Mouse (Mus musculus): ENCODE measurements around the gene Ankrd65. TPM values are rescaled to one million over a fixed set of nuclear protein-coding genes. Genes with fewer than 3 reads are reported as not detected.

The Ankrd65 gene
- polyA plus RNA-seq, 1 experiment from 2014 or later: not detected

DNA sequence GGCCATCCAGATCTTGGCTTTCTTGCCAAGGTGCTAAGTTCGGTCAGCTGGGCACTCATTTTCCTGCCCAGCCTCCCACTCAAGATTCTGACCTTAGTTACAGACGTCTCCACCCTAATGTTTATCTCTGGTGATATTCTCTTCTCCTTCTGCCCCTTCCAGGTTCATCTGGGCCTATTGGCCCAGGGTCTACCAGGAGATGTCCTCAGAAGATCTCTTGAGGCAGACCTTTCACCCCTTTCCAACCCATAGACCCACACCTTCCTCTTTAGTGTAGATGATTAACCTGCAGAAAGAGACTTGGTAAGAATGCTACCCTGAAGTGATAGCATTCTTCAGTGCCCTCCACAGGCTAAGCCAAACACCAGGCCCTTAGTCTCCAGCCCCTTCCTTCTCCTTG, 18.5 kb upstream of the Ankrd65 start:
- no peak overlapping the region for H3K9ac ChIP-seq (replicated peaks; ENCODE audit: low read length)
- peaks cover 2% of the 10 kb centered on the region for H3K4me1 ChIP-seq (ENCODE audit: control insufficient read depth, insufficient read depth, low read length)
- no peak overlapping the region for H3K4me3 ChIP-seq (ENCODE audit: low read depth, low read length)
- H3K4me2 ChIP-seq (ENCODE audit: low read depth, low read length): no peak overlapping the region
- H3K27me3 ChIP-seq (ENCODE audit: control insufficient read depth, insufficient read depth, low read length): no peaks in the 10 kb centered on the region; the same call in 1 of the 2 replicates
- DNase-seq (ENCODE audit: low spot score) (no peak), ATAC-seq (replicated peaks; ENCODE audit: insufficient number of reproducible peaks, low FRiP score, low TSS enrichment, low read depth) (no peak)
- H3K36me3 ChIP-seq (replicated peaks; ENCODE audit: control insufficient read depth, insufficient read depth, low read depth, low read length): no peaks in the 10 kb centered on the region
- no peak overlapping the region for H3K27ac ChIP-seq (replicated peaks; ENCODE audit: low read depth, low read length)
- WGBS: 87% methylated on average over 2 of the region's 2 CpGs
- H3K9me3 ChIP-seq (replicated peaks; ENCODE audit: control insufficient read depth, low read length): no peaks in the 10 kb centered on the region

GRCm38 (mm10) chr4:155772786-155773185, 17.5 kb upstream of the Ankrd65 start:
- DNase-seq (ENCODE audit: low spot score): no peak
- 85% methylated on average over 13 of the region's 13 CpGs for WGBS
- Histone ChIP-seq H3K9ac (replicated peaks; ENCODE audit: low read length) (no peak overlapping the region), H3K4me3 (ENCODE audit: low read depth, low read length) (no peak overlapping the region), H3K4me2 (ENCODE audit: low read depth, low read length) (no peak overlapping the region), H3K4me1 (ENCODE audit: control insufficient read depth, insufficient read depth, low read length) (peaks cover 2% of the 10 kb centered on the region), H3K9me3 (replicated peaks; ENCODE audit: control insufficient read depth, low read length) (no peaks in the 10 kb centered on the region), H3K27ac (replicated peaks; ENCODE audit: low read depth, low read length) (no peak overlapping the region), H3K36me3 (replicated peaks; ENCODE audit: control insufficient read depth, insufficient read depth, low read depth, low read length) (no peaks in the 10 kb centered on the region), H3K27me3 (ENCODE audit: control insufficient read depth, insufficient read depth, low read length) (no peaks in the 10 kb centered on the region; the same call in 1 of the 2 replicates)
- ATAC-seq (replicated peaks; ENCODE audit: insufficient number of reproducible peaks, low FRiP score, low TSS enrichment, low read depth): no peak

DNA sequence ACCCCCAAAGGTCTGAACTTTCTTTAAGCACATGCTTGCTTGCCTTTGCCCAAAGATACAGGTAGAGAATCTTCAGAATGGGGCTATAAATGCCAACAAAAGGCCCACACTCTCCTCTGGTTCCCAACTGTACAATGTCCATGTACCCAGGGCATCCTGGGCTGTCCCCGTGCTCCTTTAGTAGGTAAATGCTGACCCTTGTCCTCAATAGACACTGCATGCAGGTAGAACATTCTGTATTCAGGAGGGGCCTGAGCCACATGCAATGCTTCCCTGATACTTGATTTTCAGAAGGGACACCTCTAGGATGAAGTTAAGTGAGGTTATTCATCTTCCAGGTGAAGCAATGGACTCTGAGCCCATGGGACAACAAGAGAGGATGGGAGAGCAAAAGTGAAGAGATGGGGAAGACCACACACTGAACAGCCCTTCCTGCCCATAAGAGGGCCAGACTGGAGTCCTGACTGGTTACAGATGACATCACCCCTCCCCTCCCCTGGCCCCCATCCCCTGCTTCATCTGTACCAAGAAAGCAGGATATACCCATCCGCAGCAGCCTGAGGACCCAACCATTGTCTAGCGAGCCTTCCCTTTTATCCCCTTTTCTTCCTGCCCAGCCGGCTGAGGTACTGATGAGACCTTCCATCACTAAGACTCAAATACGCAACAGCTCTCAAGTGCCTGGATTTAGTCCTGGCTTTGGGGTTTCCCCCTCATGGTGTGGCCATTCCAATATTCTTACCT, 16.7 kb upstream of the Ankrd65 start:
- no peak overlapping the region; the same call in 1 of the 2 replicates for H3K9ac ChIP-seq (replicated peaks; ENCODE audit: low read length)
- no peak overlapping the region for H3K27ac ChIP-seq (replicated peaks; ENCODE audit: low read depth, low read length)
- H3K4me2 ChIP-seq (ENCODE audit: low read depth, low read length): peak overlapping the region; percentile 55
- peak overlapping the region; percentile 32; the same call in 1 of the 2 replicates for H3K4me3 ChIP-seq (ENCODE audit: low read depth, low read length)
- H3K9me3 ChIP-seq (replicated peaks; ENCODE audit: control insufficient read depth, low read length): no peaks in the 10 kb centered on the region
- 33% methylated on average over 5 of the region's 5 CpGs for WGBS
- DNase-seq (ENCODE audit: low spot score): no peak
- peaks cover 2% of the 10 kb centered on the region for H3K4me1 ChIP-seq (ENCODE audit: control insufficient read depth, insufficient read depth, low read length)
- no peaks in the 10 kb centered on the region for H3K36me3 ChIP-seq (replicated peaks; ENCODE audit: control insufficient read depth, insufficient read depth, low read depth, low read length)
- ATAC-seq (replicated peaks; ENCODE audit: insufficient number of reproducible peaks, low FRiP score, low TSS enrichment, low read depth): no peak
- no peaks in the 10 kb centered on the region; the same call in 1 of the 2 replicates for H3K27me3 ChIP-seq (ENCODE audit: control insufficient read depth, insufficient read depth, low read length)

- DNase-seq (ENCODE audit: low spot score) (peak; percentile 92), ATAC-seq (replicated peaks; ENCODE audit: insufficient number of reproducible peaks, low FRiP score, low TSS enrichment, low read depth) (peak; percentile 74)
- Histone ChIP-seq H3K9ac (replicated peaks; ENCODE audit: low read length) (peak within 1 kb of the TSS; percentile 45), H3K4me2 (ENCODE audit: low read depth, low read length) (peak within 1 kb of the TSS; percentile 55), H3K27me3 (ENCODE audit: control insufficient read depth, insufficient read depth, low read length) (no peaks in the 10 kb centered on the region; the same call in 1 of the 2 replicates), H3K36me3 (replicated peaks; ENCODE audit: control insufficient read depth, insufficient read depth, low read depth, low read length) (no peaks in the 10 kb centered on the region), H3K4me1 (ENCODE audit: control insufficient read depth, insufficient read depth, low read length) (peaks cover 2% of the 10 kb centered on the region), H3K27ac (replicated peaks; ENCODE audit: low read depth, low read length) (0 out of 2 replicates have a peak within 1 kb of the TSS, but pooled peaks have one; percentile 13), H3K9me3 (replicated peaks; ENCODE audit: control insufficient read depth, low read length) (no peaks in the 10 kb centered on the region), H3K4me3 (ENCODE audit: low read depth, low read length) (peak within 1 kb of the TSS; percentile 32)
- 2% methylated on average over 35 of the region's 35 CpGs for WGBS
Measured at GRCm38 (mm10) chr4:155774280-155774754, 15.9 kb upstream of the Ankrd65 start, which contains the start of gene Vwa1. Gene Vwa1 (minus strand): TSS chr4:155774698.

DNA sequence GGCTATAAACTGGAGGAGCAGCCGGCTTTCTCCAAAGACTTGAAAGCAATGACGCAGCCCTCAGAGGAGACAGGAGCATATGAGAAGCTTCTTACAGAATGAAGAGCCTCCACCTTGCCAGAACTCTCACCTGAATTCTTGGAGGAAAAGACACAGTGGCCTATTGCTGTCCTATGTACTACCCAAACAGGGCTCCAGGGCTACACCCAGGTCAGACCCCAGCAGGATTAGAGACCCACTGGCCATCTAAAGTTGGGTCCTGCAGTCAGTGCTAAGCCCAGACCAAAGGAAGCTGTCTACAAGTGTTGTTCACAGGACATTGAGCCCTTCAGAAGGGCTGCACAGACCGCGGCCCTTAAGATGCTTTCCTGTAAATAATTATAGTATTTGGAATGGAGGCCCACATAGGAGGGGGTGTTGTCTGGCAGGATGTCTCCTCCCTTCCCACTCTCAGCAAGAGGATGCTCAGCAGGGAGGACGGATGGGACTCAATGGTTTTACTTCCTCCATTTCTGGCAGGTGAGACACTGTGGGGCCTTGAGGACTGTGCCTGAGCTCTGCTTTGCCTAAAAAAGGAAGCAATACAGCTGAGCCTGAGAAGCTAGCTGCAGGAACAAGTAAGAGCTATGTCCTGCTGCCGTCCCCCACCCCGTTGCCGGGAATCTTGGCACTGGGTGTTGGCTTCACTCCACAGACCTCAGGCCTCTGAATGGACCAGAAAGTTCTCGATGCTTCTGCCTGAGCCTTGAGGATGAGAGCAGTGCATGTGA, 15.1 kb upstream of the Ankrd65 start:
- Histone ChIP-seq H3K27ac (replicated peaks; ENCODE audit: low read depth, low read length) (0 out of 2 replicates have a peak overlapping the region, but pooled peaks have one; percentile 13), H3K36me3 (replicated peaks; ENCODE audit: control insufficient read depth, insufficient read depth, low read depth, low read length) (no peaks in the 10 kb centered on the region), H3K4me2 (ENCODE audit: low read depth, low read length) (peak overlapping the region; percentile 55), H3K27me3 (ENCODE audit: control insufficient read depth, insufficient read depth, low read length) (no peaks in the 10 kb centered on the region; the same call in 1 of the 2 replicates), H3K4me1 (ENCODE audit: control insufficient read depth, insufficient read depth, low read length) (peaks cover 2% of the 10 kb centered on the region), H3K9ac (replicated peaks; ENCODE audit: low read length) (peak overlapping the region; percentile 45), H3K9me3 (replicated peaks; ENCODE audit: control insufficient read depth, low read length) (no peaks in the 10 kb centered on the region), H3K4me3 (ENCODE audit: low read depth, low read length) (no peak overlapping the region; the same call in 1 of the 2 replicates)
- 60% methylated on average over 9 of the region's 9 CpGs for WGBS
- ATAC-seq (replicated peaks; ENCODE audit: insufficient number of reproducible peaks, low FRiP score, low TSS enrichment, low read depth): no peak
- no peak for DNase-seq (ENCODE audit: low spot score)

DNA sequence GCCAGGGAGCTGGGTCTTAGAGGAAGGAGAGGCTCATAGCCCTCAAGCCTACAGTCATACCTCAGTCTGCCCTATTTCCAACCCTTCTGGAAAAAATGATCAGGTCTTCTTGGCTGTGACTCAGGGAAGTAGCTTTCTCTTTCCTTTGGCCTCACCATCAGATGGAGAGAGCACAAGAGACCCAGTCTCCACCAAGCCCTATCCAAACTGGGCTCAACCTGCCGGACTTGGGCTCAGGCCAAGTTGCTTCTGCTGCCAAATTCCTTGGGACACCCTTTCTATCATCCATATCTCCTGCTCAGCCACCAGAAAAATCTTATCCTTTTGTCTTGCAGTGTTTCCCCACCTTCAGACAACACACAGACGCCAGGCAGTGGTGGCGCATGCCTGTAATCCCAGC, 14.4 kb upstream of the Ankrd65 start:
- 83% methylated on average over 3 of the region's 3 CpGs for WGBS
- Histone ChIP-seq H3K27ac (replicated peaks; ENCODE audit: low read depth, low read length) (no peak overlapping the region), H3K4me1 (ENCODE audit: control insufficient read depth, insufficient read depth, low read length) (no peaks in the 10 kb centered on the region; the same call in none of the 2 replicates)

DNA sequence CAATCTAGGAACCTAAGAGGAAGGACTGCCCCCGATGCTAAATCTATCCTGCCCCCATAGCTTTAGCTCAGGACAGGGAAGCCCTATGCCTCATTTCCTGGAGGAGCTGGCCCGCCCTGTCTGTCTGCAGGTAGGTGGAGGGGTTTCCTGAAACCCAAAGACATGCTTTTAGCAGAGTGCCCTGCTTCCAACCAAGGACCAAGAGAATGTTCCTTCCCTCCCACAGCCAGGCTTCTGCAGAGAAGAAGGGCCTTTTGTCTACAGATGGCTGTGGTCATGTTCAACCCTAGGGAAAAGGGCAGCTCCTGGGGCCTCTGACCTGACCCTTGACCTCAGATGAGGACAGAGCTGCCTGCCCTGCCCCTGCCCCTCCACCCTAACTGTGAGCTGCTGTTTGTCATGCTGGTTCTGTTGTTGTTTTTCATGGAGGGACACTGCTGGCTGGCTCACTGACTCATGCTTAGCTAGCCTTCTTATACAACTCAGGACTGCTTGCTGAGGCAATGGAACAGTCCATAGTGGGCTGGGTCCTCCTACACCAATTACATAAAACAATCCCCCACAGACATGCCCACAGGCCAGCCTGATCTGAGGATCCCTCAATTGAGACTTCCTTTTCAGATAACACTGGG, 13.4 kb upstream of the Ankrd65 start:
- Histone ChIP-seq H3K27ac (replicated peaks; ENCODE audit: low read depth, low read length) (no peak overlapping the region), H3K27me3 (ENCODE audit: control insufficient read depth, insufficient read depth, low read length) (no peaks in the 10 kb centered on the region; the same call in 1 of the 2 replicates), H3K4me2 (ENCODE audit: low read depth, low read length) (no peak overlapping the region), H3K9me3 (replicated peaks; ENCODE audit: control insufficient read depth, low read length) (no peaks in the 10 kb centered on the region), H3K36me3 (replicated peaks; ENCODE audit: control insufficient read depth, insufficient read depth, low read depth, low read length) (no peaks in the 10 kb centered on the region), H3K4me3 (ENCODE audit: low read depth, low read length) (no peak overlapping the region), H3K4me1 (ENCODE audit: control insufficient read depth, insufficient read depth, low read length) (no peaks in the 10 kb centered on the region; the same call in 1 of the 2 replicates), H3K9ac (replicated peaks; ENCODE audit: low read length) (no peak overlapping the region)
- ATAC-seq (replicated peaks; ENCODE audit: insufficient number of reproducible peaks, low FRiP score, low TSS enrichment, low read depth): no peak
- DNase-seq (ENCODE audit: low spot score): no peak
- WGBS: 16% methylated on average over 2 of the region's 2 CpGs

More for the DNA sequence above, 14.4 kb upstream of the Ankrd65 start:
- no peaks in the 10 kb centered on the region for H3K9me3 ChIP-seq (replicated peaks; ENCODE audit: control insufficient read depth, low read length)
- H3K4me3 ChIP-seq (ENCODE audit: low read depth, low read length): no peak overlapping the region
- H3K27me3 ChIP-seq (ENCODE audit: control insufficient read depth, insufficient read depth, low read length): no peaks in the 10 kb centered on the region; the same call in 1 of the 2 replicates
- H3K36me3 ChIP-seq (replicated peaks; ENCODE audit: control insufficient read depth, insufficient read depth, low read depth, low read length): no peaks in the 10 kb centered on the region
- H3K4me2 ChIP-seq (ENCODE audit: low read depth, low read length): no peak overlapping the region
- ATAC-seq (replicated peaks; ENCODE audit: insufficient number of reproducible peaks, low FRiP score, low TSS enrichment, low read depth): no peak
- H3K9ac ChIP-seq (replicated peaks; ENCODE audit: low read length): no peak overlapping the region
- no peak for DNase-seq (ENCODE audit: low spot score)

Measured in embryonic facial prominence, embryonic 11.5 days (tissue).